Mouse (Mus musculus): Measurements from ENCODE around the gene Aoc2.
"Not testable (repeated sequence)": the region's sequence is repeated elsewhere in the genome, so short reads cannot be mapped to it uniquely, and the experiment has no call there.

Aoc2 gene

GRCm38 (mm10) chr11:101355916-101356315, 31.1 kb downstream of the Aoc2 start:
- DNase-seq (ENCODE audit: low spot score in 2 of 2): no peak

DNA sequence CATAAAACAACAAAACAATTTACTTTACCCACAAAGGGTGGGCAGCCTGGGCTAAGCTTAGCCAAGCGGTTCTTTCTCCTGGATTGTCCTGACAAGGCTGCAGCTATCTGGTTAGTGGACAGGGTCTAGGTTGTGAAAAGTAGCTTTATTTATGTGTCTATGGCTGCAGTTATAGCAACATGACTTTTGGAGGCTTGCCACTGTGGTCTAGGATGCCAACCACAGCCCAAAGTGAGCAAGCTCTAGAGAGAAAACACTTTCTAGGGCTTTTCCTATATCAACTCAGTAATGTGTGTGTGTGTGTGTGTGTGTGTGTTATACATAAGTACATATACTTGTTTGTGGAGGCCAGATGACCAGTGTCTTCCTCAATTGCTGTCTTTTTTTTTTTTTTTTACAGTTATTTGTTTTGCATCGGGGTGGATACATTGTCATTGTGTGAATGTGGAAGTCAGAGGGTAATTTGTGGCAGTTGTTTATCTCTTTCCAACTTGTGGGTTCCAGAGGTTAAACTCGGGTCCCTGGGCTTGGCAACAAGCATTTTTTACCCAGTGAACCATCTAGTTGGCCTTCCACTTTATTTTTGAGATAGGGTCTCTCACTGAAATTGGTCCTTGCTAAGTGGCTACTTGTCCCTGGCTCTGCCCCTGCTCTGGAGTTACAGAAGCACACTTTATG, 32.8 kb downstream of the Aoc2 start:
- DNase-seq (ENCODE audit: low spot score in 2 of 2): no peak

DNA sequence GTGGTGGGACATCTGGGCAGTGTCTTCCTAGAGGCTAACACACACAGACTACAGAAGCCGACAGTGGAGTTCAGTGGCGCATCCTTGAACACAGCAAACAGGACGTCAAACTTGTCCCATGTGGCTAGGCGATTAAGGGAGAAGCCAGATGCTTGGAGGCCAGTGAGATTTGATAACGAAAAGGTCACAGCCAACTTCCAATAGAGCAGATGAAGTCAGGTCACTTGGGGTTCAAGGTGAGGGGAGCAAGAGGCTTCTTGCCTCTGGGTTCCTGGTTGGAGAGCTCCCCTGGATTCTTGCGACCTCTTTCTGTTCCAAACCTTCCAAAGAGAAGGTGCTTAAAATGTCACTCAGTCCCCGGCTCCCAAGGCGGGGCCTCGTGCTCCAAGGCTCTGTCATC, 34.9 kb downstream of the Aoc2 start:
- DNase-seq (ENCODE audit: low spot score in 2 of 2): no peak

- no peak for DNase-seq (ENCODE audit: low spot score in 2 of 2)
These were observed 35.8 kb downstream of the Aoc2 start for GRCm38 (mm10) chr11:101360651-101361113.

DNA sequence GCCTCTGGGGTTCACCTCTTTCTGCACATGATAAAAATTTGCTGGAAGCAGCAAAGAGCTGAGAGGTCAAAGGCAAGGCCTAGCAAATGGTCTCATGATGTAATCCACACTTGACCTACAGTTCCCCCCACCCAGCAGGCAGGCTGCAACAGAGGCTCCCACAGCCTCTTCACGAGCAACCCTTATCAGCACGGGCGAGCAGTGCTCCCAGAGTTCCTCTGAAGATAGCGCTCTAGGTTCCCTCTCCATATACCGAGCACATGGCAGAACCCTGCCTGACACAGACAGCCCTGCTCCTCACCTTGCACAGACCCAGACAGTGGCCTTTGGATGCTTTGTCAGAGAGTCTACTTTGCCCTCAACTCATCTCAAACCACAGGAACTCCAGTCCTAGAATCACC, 39.7 kb downstream of the Aoc2 start:
- no peak for DNase-seq (ENCODE audit: low spot score in 2 of 2)

GRCm38 (mm10) chr11:101367326-101367935, 42.6 kb downstream of the Aoc2 start, which contains the start of gene G6pc:
G6pc (plus strand) TSS chr11:101367561.
- no peak for DNase-seq (ENCODE audit: low spot score in 2 of 2)

GRCm38 (mm10) chr11:101370141-101370540, 45.3 kb downstream of the Aoc2 start:
- no peak for DNase-seq (ENCODE audit: low spot score in 2 of 2)

DNA sequence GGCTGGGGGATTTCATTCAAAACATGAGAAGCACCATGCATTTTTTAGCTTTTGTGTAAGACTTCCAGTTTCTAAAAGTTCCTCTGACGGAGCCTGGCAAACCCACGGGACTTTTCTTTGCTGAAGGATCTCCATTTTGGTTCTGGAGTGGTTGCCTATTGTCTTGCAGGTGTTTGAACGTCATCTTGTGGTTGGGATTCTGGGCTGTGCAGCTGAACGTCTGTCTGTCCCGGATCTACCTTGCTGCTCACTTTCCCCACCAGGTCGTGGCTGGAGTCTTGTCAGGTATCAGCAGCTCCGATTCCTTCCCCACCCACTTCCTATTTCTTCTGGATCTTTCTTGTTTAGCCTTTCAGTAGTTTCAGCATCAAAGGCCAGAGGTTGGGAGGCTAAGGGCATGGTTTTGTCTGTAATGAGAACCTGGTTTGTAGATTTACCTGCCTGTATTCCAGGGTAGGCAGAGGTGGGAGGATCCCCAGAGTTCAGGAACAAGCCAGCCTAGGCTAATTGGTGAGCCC, 49.6 kb downstream of the Aoc2 start:
- no peak for DNase-seq (ENCODE audit: low spot score in 2 of 2)

DNA sequence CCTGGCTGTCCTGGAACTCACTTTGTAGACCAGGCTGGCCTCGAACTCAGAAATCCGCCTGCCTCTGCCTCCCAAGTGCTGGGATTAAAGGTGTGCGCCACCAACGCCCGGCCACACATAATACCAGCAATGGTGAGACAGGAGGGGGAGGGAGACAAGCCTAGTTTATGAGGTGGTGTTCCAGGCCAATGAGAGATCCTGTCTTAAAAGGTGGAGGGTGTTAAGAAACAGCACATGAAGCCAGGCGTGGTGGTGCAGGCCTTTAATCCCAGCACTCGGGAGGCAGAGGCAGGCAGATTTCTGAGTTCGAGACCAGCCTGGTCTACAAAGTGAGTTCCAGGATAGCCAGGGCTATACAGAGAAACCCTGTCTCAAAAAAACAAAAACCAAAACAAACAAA, 53.3 kb downstream of the Aoc2 start:
- DNase-seq (ENCODE audit: low spot score in 2 of 2): not testable (repeated sequence)

GRCm38 (mm10) chr11:101378926-101379325, 54.1 kb downstream of the Aoc2 start:
- DNase-seq (ENCODE audit: low spot score in 2 of 2): no peak
